Mouse (Mus musculus) right cerebral cortex, postnatal 10 days (tissue): ENCODE measurements at regions not wholly inside any gene's neighbourhood (a gene's known extent, or its start where the extent isn't known, plus 50 kb on each side); places are given as distances from the start of the nearest gene placed in this dataset.

Source experiments
- DNase-seq, 2 experiments: peaks; one replicate each; pipeline ENCODE4 v3.0.0; 2021; ENCODE audit warnings: low spot score in 2 of 2

DNA sequence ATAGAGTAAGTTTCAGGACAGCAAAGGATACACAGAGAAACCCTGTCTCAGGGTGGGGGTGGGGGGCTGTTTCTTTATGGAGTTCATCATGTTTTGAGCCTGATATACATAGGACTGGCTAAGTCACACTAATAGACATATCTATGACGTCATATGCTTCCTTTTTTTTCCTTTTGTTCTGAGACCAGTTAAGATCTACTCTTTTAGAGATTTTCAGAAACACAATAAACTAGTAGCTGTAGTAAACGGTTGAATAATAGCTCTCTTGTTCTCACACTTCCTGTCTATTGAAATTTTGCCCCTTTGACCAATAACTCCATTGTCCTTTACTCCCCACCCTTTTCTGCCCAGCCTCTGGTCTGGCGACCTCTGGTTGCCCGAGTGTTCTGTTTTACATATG, 382.6 kb upstream of the Jarid2 start:
- no peak for DNase-seq

GRCm38 (mm10) chr13:44347662-44348061, 381.6 kb upstream of the Jarid2 start:
- DNase-seq = no peak

DNA sequence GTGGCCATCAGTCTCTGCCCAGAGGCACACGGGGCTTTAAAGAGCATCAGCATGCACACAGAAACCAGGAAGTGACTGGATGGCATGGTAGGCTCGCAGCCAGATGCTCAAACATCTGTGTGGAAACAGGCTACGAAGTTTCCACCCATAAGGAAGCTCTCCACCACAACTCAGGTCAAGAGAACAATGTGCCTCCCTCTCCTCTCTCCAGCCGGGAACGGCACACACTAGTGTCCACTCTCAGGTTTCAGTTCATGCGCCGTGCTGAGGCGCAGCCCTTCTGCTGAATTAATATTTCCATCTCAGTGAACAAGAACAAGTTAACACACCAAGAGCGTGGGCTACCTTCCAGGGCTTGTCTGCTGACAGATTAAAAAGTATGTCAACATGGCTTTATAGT, 375.4 kb upstream of the Jarid2 start:
- no peak for DNase-seq

DNA sequence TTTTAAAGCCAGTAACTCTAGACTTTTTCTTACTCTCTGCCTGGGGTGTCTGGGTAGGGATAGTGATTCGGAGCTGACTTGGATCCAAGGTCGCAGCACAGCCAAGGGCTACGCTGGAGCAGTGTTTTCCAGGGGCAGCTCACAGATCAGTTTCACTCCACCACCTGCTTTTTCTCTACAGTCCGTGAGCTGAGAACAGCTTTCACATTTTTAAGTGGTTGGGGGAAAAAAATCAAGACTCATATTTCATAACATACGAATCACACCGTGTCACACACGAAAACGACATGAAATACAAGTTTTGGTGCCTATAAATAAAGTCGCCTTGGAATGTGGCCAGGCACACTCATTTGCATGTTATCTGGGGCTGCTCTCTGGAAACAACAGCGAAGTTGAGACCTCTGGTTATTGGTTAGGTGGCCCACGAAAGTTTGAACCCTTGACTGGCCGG, 373.5 kb upstream of the Jarid2 start:
- no peak for DNase-seq

DNA sequence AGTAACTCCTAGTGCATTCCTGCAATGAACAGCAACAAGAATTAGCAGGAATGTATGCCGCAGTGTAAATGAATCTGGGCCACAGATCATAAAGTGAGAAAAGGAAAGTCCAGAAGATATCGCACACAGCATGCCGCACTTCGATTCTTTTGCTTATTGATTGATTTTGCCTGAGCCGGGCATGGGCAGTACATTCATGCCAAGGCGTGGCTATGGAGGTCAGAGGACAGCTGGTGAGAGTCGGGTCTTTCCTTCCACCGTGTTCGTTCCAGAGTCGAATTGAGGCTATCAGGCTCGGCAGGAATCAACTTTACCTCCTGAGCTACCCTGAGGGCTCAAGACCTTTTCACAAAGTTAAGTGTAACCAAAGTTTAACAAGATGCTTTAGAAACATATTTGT, 372.3 kb upstream of the Jarid2 start:
- DNase-seq = no peak

- DNase-seq = no peak
These were observed 369.9 kb upstream of the Jarid2 start for GRCm38 (mm10) chr13:44359344-44359743.

DNA sequence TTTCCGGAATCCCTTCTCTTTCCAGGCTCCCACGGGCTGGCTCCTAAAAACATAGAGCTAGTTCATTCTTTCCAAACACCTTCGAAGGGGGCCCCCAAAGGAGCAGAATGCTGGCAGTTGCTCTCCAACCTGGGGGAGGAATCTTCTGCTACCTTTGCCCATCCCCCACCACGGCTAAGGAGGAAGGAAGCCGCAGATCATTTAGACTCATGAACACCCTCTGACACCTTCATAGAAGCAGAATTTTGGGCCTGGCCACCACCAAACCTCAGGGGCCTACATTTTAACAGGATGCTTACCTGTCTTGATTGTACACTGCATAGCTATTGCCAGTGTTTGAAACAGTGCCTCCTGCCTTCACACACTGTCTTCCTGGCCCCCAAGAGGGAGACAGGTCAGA, 369.3 kb upstream of the Jarid2 start:
- DNase-seq = no peak

DNA sequence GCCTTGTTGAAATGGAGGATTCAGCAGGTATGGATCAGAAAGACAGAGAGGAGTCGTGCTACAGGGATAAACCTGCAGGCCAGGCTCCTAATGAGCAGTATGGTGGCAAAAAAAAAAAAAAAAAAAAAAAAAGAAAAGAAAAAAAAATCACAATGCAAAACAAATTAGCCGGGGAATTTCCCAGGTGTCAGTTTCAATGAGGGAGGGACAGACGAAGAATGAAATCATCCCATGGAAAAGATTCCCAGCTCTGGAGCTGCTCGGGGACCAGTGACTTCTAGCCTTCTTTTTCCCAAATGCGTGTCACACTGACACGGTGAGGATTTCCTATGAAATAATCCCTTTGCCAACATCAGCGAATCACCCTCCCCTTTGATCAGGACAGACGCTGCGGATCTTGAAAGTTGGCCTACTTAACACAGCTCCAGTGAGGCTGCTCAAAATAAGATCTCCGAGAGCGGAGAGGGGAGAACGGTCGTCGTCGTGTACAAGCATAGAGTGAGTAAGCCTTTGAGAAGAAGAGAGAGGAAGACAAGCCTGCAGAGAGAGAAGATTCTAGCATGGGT, 368.5 kb upstream of the Jarid2 start:
- DNase-seq = no peak

DNA sequence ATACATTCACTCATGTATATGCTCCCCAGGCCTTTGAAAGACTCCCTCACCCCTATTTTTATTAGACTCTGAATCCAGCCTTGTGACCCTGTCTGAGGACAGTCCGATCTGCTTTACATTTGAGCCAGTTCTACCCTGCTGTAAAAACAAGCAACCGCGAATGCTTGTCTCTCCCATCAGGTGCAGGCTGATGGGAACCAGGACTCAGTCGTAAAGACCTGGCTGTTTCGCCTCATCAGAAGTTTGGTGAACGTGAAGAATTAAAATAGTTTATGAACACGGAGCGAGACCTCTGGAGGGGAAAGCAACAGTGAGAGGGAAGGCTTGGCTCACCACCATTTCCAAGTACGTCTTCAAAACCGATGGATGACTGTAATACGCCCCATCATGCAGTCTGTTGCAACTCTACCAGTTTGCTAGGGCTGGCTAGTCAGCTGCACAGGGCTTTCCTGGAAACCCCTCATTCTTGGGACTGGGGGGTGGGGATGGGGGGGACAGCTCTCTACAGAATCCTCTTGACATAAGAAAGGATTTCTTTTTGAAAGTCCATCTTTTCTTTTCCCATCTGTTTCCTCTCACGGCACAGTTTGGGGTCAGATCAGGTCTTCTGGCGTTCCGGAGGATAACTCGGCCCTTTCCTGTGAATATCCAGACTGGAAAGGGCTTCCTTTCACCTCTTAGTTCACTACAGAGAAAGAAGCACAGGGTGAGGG, 366.8 kb upstream of the Jarid2 start:
- no peak for DNase-seq

DNA sequence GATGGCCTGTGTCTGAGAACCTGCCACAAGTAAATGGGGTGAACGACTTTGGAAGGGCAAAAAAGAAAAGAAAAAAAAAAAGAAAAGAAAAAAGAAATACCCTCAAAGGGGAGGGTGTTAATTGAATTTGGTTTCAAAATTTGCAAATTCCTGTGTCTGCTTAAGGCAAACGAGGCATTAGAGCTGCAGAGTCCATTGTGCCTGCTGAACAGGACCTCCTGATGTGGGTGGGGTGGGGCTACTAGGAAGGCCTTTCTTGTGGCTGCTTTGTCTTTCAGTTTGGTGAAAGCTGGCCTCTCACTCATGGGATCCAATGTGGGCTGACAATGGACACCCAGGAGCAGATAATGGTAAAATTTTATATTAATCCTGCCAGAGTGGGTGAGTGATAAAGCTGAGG, 366.3 kb upstream of the Jarid2 start:
- DNase-seq = no peak

DNA sequence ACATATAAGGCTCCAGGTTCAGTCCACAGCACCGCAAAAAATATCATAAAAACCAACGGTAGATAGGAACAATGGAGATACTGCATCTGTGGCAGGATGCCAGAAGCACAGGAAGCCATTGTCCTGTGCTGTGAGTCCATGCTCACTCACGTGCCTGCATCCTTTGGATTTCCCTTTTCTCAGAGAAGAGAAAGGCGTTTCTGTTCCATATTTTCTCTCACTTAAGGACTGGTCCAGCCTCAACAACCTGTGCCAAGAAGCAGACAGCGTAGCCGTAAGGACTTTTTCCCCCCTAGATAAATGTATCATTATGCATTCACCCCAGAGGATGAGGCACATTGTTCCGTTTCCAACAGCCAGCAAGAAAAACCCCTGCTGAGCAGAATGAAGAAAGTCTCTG, 360.0 kb upstream of the Jarid2 start:
- no peak for DNase-seq

DNA sequence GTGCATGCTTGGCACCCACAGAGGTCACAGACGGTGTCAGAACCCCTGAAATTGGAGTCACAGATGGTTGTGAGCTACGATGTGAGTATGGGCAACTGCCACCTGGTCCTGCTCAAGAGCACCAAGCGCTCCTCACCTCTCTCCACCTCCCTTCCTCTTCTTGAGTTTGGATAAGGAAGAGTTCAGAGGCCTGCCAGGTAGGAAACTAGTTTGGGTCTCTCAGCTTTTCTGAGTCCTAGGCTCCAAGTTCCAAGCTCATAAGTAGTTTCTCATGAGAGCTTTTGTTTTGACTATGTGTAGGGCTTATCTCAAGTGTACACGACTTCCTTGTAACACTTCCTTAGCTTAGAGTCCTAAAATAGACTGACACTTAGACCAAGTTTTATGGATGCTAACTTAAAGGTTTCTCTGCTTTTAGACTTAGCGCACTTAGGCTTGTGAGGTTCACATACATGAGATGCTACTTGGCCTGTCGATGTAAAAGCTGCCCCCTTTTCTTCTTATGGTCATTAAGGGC, 356.9 kb upstream of the Jarid2 start:
- DNase-seq = no peak

GRCm38 (mm10) chr13:44375476-44376159, 353.7 kb upstream of the Jarid2 start:
- no peak for DNase-seq

- no peak for DNase-seq
These were observed 353.1 kb upstream of the Jarid2 start for GRCm38 (mm10) chr13:44376160-44376488.

DNA sequence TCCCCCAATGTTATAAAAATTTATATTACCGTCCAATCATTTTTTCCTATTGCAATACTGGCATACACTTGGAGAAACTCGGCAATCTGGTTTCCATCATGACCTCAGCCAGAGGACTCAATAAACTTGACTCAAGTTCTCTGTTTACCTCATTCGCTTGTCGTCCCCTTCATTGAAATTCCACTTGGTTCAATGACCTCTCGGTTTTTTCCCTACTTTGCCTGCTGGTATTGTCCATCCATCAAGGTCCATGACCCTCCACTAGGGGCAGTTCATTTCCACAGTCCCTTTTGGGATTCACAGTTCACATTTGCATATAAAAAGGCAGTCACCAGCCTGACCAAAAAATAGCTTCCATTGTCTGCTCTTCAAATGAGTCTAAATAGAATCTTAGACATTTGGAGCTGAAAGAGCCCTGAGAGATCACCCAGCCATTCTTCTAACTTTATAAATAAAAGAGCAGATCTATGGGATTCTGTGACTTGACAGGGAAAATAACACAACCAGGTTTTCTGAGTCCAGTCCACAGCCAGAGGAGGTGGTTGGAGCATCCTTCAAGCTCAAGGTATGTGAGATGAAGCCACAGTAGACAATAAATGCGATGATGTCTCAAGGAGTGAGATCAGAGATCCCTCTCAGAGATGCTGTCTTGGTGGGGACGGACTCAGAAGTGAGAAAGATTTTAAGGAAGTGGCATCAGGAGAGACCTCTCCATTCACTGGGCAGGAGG, 347.4 kb upstream of the Jarid2 start:
- DNase-seq = no peak

GRCm38 (mm10) chr13:44383322-44383721, 346.0 kb upstream of the Jarid2 start:
- no peak for DNase-seq

- no peak for DNase-seq
These were observed 342.5 kb upstream of the Jarid2 start for GRCm38 (mm10) chr13:44386767-44387166.

GRCm38 (mm10) chr13:44389696-44390095, 339.6 kb upstream of the Jarid2 start:
- DNase-seq = no peak

DNA sequence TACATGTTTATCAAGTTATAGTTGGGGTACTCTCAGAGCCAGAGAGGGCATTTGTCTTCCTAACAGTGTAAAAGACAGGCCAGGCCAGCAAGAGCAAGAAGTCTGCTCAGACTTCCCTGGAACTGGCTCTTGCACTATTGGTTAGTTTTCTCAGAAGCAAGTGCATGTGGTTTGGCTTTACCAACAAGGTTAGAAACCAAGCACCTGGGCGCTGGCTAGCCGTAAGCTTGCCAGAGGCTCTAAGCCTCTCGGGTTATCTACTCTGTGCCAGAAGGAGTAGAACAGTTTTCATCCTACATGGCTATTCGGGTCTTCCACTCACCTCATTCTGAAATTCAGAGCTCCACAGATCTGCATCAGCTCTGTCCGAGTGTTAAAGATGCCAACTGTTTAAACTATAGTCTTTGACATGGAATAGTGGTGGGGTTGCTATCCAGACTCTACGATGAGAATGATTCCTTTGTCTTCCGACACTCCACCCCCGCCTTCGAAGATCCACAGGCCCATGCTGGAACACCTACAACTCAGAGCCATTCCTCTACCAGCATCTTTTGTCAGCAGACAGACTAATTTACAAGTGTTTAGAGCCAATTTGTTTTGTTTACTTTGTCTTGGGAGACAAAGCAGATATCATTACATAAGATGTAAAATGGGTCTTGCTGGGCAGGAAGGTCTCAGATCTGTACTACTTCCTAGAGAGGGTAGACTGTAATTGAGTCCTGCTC, 338.4 kb upstream of the Jarid2 start:
- DNase-seq = no peak

- no peak for DNase-seq
These were observed 335.3 kb upstream of the Jarid2 start for GRCm38 (mm10) chr13:44394016-44394415.

DNA sequence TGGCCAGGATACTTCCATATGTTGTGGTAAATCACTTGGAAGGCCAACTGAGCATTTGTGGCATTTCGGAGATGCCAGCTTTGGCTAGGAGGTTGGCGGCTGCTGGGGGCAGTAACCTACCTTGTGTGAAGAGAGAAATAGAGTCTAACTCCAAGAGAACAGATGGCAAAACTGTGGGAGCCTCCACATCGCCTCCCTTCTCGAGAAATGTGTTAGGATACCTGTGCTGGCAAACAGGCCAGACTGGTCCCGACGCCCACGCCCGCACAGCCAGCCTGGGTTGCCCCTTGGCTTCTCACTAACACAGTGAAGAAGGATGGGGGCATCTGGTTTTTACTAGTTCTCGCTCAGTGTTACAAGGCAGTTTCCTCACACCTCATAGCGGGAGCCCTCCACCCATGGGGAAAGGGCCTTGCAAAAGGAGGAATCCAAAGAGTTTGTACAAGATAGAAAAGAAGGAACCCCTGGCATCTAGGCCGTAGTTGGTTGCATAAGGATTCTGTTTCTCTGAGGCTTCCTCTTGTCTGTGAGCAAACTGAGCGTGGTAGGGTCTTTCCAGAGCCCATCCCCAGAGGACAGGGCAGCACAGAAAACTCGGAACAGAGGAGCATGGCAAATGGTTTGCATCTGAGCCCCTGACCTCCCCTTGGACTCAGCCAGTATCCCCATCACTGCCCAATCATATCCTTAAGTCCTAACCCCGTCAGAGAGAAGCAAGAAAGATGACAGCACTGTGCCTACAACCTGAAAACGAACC, 330.5 kb upstream of the Jarid2 start:
- DNase-seq = no peak
